Mouse (Mus musculus) embryonic fibroblast, embryonic 13.5 days (primary cell): Measurements from ENCODE around the gene Carns1. TPM values are rescaled to one million over a fixed set of nuclear protein-coding genes. Genes with fewer than 3 reads are reported as not detected.
"Not testable (repeated sequence)": the region's sequence is repeated elsewhere in the genome, so short reads cannot be mapped to it uniquely, and the experiment has no call there.

Experiments
- H3K27ac ChIP-seq: 2 replicates; pipeline ENCODE4 v1.5.1; 2012; ENCODE audit warnings: low read length, control low read depth, inconsistent platforms; ENCODE audit not compliant: insufficient read depth
- H3K4me1 ChIP-seq: 2 replicates; pipeline ENCODE4 v1.6.1; 2011; ENCODE audit warnings: low read length; ENCODE audit not compliant: control insufficient read depth, insufficient read depth
- H3K4me3 ChIP-seq: 2 replicates; pipeline ENCODE4 v1.5.1; 2011; ENCODE audit warnings: mild to moderate bottlenecking, control low read depth, low read length; ENCODE audit not compliant: insufficient read depth
- CTCF ChIP-seq: IDR thresholded peaks from 2 replicates; pipeline ENCODE4 v1.5.1; 2011; ENCODE audit warnings: mild to moderate bottlenecking, control low read depth, low read length, moderate library complexity, borderline replicate concordance; ENCODE audit not compliant: insufficient read depth
- POLR2A ChIP-seq: IDR thresholded peaks from 2 replicates; pipeline ENCODE4 v1.6.1; 2011; ENCODE audit warnings: low read depth, mild to moderate bottlenecking, control low read depth, low read length, moderate library complexity
- polyA plus RNA-seq: library from polyadenylated mRNA; stranded (reverse); fragments of >200 nt; gene quantifications from 2 replicates; pipeline ENCODE4 v1.2.4, GENCODE M21; 2011; ENCODE audit warnings: low read depth; ENCODE audit not compliant: missing spikeins, insufficient read length

Gene Carns1
- polyA plus RNA-seq, 1 experiment = 4.4 TPM

DNA sequence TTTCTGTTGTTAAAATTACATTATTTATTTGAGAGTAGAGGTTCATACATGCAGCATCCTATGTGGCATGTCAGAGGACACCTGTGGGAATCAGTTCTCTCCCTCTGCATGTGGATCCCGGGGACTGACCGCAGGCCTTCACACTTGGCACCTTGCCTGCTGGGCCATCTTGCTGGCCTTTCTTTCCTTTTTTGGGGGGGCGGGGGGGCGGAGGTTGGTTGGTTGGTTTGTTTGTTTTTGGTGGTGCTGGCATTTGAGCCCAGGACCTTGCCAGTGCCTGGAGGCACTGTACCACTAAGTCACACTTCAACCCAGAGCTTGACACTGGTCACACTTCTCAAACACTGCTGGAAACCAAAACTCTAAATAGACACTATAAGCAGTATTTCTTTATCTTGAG is 40.9 kb downstream of the Carns1 start:
- H3K4me1 ChIP-seq = peaks cover 5% of the 10 kb centered on the region; the same call in 1 of the 2 replicates
- H3K27ac ChIP-seq = no peak overlapping the region; the same call in 1 of the 2 replicates
- no peak overlapping the region for H3K4me3 ChIP-seq
- no peak for TF ChIP-seq CTCF
- no peak for TF ChIP-seq POLR2A

DNA sequence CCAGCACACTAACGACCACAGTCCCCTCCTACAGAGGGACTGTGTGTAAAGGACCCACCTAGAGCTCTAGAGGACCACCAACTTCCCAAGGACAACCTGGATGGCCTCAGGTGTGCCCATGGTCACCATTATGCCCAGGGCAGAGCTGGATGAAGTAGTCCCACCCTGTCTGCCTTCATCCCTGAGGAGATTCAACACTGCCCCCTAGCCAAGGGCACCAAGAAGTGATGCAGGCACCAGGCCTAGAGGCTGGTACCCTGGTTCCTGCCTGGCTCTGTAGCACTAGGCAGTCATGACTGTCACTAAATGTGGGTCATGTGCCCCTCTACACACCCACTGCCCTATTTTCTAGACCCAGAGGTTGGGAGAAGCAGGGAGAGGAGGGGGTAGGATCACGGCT is 43.5 kb downstream of the Carns1 start:
- TF ChIP-seq CTCF (0 out of 2 replicates have a peak, but pooled peaks have one; percentile 20), POLR2A (no peak)
- H3K4me3 ChIP-seq = no peak overlapping the region
- H3K4me1 ChIP-seq = peaks cover 5% of the 10 kb centered on the region; the same call in 1 of the 2 replicates
- H3K27ac ChIP-seq = no peak overlapping the region

DNA sequence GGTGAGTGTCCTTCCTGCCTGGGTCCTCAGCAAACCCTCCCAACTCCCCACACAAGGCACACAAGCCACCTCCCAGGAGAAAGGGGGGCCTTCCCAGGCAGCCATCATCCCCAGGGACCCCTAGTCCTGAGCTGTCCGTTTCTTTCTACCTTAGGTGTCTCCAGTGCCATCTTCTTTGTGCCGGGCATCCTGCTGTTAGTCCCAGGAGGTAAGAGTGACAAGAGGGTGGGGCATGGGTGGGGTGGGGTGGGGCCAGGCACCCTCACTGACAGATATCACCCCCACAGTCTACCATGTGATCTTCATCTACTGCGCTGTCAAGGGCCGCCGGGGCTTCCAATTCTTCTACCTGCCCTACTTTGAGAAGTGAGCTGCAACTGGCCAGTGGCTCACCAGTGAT is 44.2 kb downstream of the Carns1 start:
- peaks cover 5% of the 10 kb centered on the region; the same call in 1 of the 2 replicates for H3K4me1 ChIP-seq
- no peak overlapping the region for H3K27ac ChIP-seq
- H3K4me3 ChIP-seq = no peak overlapping the region
- TF ChIP-seq POLR2A = no peak
- TF ChIP-seq CTCF = no peak

DNA sequence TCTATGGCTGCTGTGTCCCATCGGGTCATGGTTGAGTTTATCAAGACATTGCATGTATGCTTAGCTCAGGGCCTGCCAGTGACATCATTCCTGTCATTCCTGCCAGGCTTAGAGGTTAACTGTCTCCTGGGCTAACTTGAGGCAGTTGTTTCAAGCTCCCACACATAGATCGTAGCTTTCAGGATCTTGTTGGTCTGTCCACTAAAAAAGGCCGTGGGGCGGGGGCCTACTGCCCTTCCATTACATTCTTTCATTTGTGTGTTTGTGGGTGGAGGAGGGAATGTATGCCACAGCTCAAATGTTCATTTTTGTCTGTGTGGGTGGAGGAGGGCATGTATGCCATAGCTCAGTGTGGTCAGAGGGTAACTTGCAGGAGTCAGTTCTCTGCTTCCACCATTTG is 45.2 kb downstream of the Carns1 start:
- Histone ChIP-seq H3K4me3 (no peak overlapping the region), H3K4me1 (peaks cover 5% of the 10 kb centered on the region; the same call in 1 of the 2 replicates), H3K27ac (peak overlapping the region; percentile 41; the same call in 1 of the 2 replicates)
- TF ChIP-seq CTCF = no peak
- no peak for TF ChIP-seq POLR2A

DNA sequence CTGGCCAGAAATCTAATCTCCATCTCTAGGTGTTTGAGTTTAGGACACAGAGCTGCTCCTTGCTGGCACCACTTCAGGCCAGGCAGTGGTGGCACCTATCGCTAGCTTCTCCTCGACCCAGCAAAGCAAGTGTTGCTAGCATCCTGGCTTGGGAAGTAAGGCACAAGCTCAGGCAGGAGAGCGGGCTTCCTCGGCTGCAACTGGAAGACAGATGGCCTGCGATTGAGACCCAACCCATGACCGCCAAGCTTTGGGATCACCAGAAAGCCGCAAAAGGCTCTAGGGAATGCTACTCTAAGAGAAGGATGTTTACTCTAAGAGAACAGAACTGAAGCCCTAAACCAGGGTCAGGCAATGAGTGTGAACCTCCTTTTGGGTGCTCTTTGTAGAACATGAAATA is 45.8 kb downstream of the Carns1 start:
- Histone ChIP-seq H3K4me1 (peaks cover 3% of the 10 kb centered on the region; the same call in 1 of the 2 replicates), H3K27ac (no peak overlapping the region), H3K4me3 (no peak overlapping the region)
- TF ChIP-seq POLR2A (no peak), CTCF (no peak)

DNA sequence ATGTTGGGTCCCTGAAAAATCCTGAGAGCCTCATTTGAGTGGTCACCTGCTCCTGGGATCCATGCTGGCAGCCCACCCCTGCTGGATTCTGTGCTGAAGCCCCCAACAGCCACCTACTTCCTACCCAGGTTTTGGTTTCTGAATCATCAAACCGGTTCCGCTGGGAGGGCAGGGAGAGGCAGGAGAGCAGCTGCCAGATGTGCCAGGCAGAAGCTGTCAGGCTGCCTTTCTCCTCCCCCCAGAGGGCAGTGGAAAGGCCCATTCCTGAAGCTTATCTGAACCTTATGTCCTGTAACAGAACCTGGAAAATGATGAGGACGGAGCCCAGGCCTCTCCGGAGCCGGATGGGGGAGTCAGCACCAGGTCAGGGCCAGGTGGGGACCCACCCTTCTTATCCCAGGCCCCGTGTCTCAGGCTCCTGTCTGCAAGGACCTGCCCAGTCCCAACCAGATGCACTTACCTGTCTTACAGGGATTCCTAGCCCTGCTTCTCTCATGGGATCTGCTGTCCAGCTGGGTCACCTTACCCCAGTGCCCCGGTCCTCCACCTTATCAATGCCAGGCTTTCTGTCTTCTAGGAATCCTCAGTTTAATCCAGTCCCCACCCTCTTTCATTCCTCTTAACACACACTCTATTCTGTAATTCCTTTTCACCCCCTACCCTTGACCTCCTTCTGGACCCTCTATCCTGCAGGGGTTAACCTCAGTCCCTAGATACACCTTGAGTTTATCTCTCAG is 48.4 kb downstream of the Carns1 start:
- peak overlapping the region; percentile 96 for H3K4me3 ChIP-seq
- peak overlapping the region; percentile 5; the same call in 1 of the 2 replicates for H3K27ac ChIP-seq
- H3K4me1 ChIP-seq = peaks cover 3% of the 10 kb centered on the region; the same call in 1 of the 2 replicates
- TF ChIP-seq POLR2A (no peak), CTCF (no peak)

DNA sequence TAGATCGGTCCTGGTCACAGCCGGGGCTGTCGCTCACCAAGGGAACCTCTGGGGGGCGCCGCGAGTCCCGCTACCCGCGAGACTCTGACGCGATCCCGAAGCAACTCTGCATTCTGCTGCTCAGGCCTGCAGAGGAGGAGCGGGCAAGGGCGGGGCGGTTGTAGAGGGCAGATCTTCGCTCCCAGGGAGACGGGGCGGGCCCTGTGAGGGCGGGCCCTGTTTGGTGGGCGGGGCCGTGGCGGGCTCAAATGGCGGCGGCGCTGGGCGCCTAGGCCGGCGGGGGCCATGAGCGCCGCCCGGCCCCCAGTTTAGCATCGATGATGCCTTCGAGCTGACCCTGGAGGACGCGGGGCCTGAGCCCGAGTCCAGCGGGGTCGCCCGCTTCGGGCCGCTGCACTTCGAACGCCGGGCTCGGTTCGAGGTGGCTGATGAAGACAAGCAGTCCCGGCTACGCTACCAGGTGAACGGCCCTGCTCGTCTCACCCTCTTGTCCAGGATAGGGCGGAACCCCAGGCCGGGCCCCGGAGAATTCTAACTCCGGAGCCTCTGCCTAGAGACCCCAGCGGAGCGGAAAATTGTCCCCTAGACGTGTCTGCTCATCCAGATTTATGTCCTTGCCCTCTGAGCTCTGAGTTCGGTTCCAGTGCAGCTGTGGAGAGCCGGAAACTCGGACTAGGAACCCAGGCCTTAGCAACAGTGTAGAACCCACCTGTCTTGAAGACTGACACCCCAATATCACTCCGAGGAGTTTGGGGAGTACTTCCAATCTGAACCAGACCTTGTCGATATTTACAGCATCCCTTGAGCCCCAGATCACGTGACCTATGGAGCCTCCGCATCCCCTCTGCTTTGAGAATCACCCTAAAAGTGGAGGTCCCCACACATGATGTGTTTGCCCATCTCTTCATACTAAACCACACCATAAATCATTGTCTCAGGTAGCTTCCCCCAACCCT is 49.3 kb downstream of the Carns1 start, which contains the start of gene Aip:
Gene Aip, minus strand, starts transcription at position 118 of the 956 bp plus-strand sequence.
- Histone ChIP-seq H3K4me3 (peak within 1 kb of the TSS; percentile 96), H3K27ac (peak within 1 kb of the TSS; percentile 29; the same call in 1 of the 2 replicates), H3K4me1 (peaks cover 3% of the 10 kb centered on the region; the same call in 1 of the 2 replicates)
- TF ChIP-seq POLR2A (peak; percentile 84), CTCF (peak; percentile 42; the same call in 1 of the 2 replicates)

DNA sequence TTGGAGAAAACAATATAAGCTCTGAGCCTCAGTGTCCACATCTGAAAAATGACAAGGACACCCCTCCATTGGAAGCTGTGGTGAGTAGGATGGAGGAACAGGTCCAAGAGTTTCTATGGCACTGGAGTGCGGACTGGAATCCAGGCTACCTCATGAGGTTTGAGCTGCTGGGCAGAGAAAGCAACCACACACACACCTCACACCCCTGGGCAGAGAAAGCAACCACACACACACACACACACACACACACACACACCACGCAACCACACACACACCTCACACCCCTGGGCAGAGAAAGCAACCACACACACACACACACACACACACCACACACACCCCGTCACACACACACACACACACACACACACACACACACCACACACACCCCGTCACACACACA is 50.0 kb downstream of the Carns1 start:
- 0 out of 2 replicates have a peak overlapping the region, but pooled peaks have one; percentile 29 for H3K27ac ChIP-seq
- H3K4me1 ChIP-seq = not testable (repeated sequence)
- peak overlapping the region; percentile 35; the same call in 1 of the 2 replicates for H3K4me3 ChIP-seq

DNA sequence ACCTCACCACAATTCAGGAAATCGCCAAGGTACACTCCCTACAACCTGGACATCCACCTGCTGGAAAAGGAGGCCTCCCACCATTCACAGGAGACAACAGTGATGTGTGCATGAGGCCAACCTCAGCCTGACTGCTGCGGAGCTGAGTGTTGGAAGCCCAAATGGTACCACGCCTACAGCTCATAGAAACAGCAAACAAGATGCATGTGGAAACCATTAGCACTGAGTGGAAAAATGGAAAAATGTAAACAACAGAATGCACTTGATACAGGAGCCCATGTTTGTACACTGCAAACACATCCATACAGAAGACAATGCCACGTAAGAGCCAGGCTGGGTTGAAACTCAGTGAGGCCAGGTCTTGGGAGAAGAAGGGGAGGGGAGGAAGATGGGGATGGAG is 50.8 kb downstream of the Carns1 start:
- TF ChIP-seq POLR2A (no peak), CTCF (no peak)
- H3K4me1 ChIP-seq = no peaks in the 10 kb centered on the region
- no peak overlapping the region for H3K4me3 ChIP-seq
- no peak overlapping the region for H3K27ac ChIP-seq
